Mouse (Mus musculus): Measurements from ENCODE around the gene H2-T23.

GRCm38 (mm10) chr17:35993675-35994074 is 39.0 kb downstream of the H2-T23 start:
- TF ChIP-seq POLR2A (IDR thresholded peaks at IDR 0.05; ENCODE audit: insufficient read depth, low read length) (no peak), CTCF (IDR thresholded peaks at IDR 0.05; ENCODE audit: low read depth, low read length) (peak; percentile 100), EP300 (IDR thresholded peaks at IDR 0.05; ENCODE audit: insufficient read depth, low read depth, low read length) (0 out of 2 replicates have a peak, but pooled peaks have one; percentile 41)

Data from ES-Bruce4 (cell line).